Mouse (Mus musculus) forebrain, postnatal 0 days (tissue): ENCODE results near the gene Cntn5. TPM values are rescaled to one million over a fixed set of nuclear protein-coding genes. Genes with fewer than 3 reads are reported as not detected.

Experiments
- ATAC-seq: fragments of 200-750 bp; cut with Nextera tagmentation; 2 replicates; pipeline ENCODE4 v1.8.0; 2017; ENCODE audit warnings: mild to moderate bottlenecking, moderate library complexity
- DNase-seq: peaks from one replicate; pipeline ENCODE4 v3.0.0-alpha.2; 2015
- H3K27ac ChIP-seq: fragments of 300-500 bp; sonication (generic); 2 replicates; pipeline ENCODE4 v1.5.1; 2014; ENCODE audit warnings: low read depth, mild to moderate bottlenecking, antibody characterized with exemption, low read length, moderate library complexity, mixed read lengths
- H3K27me3 ChIP-seq: fragments of 300-500 bp; sonication (generic); 2 replicates; pipeline ENCODE4 v1.6.1; 2014; ENCODE audit warnings: mild to moderate bottlenecking, low read length, mixed read lengths; ENCODE audit not compliant: insufficient read depth
- H3K36me3 ChIP-seq: fragments of 300-500 bp; sonication (generic); 2 replicates; pipeline ENCODE4 v1.6.1; 2014; ENCODE audit warnings: mild to moderate bottlenecking, moderate library complexity; ENCODE audit not compliant: insufficient read depth
- H3K4me1 ChIP-seq: fragments of 300-500 bp; sonication (generic); 2 replicates; pipeline ENCODE4 v1.6.1; 2014; ENCODE audit warnings: antibody characterized with exemption; ENCODE audit not compliant: insufficient read depth
- H3K4me2 ChIP-seq: fragments of 300-500 bp; sonication (generic); 2 replicates; pipeline ENCODE4 v1.6.1; 2014; ENCODE audit warnings: low read depth, mild to moderate bottlenecking, moderate library complexity
- H3K4me3 ChIP-seq: fragments of 300-500 bp; sonication (generic); 2 replicates; pipeline ENCODE4 v1.5.1; 2014; ENCODE audit warnings: low read depth, low read length, mixed read lengths
- H3K9ac ChIP-seq: fragments of 300-500 bp; sonication (generic); 2 replicates; pipeline ENCODE4 v1.6.1; 2014; ENCODE audit warnings: mild to moderate bottlenecking
- H3K9me3 ChIP-seq: fragments of 300-500 bp; sonication (generic); 2 replicates; pipeline ENCODE4 v1.6.1; 2016; ENCODE audit warnings: low read length
- CTCF ChIP-seq: sonication (generic); IDR thresholded peaks from 2 replicates; pipeline ENCODE4 v1.5.1; 2016; ENCODE audit warnings: antibody characterized with exemption, control low read depth, low read depth
- WGBS: fragments of 180-500 bp; shearing (Covaris S2); extraction: QIAGEN DNeasy Blood & Tissue Kit; methylation state at CpG from one replicate; pipeline ENCODE4 v1.1.7; 2014; 5-methylcytosine and 5-hydroxymethylcytosine counted together
- polyA plus RNA-seq: library from polyadenylated mRNA; unstranded; fragments of >200 nt; fragmentation: Nextera tagmentation; extraction: Ambion mirVana; gene quantifications from 2 replicates; pipeline ENCODE4 v1.2.1, GENCODE M21; 2015
- total RNA-seq: library from RNA; depleted of rRNA; stranded (reverse); fragments of >200 nt; gene quantifications from 2 replicates; pipeline ENCODE4 v1.2.3, GENCODE M21; 2014

Gene Cntn5
- total and polyA plus RNA-seq, 2 experiments from 2014 or later = 15.5 to 25.9 TPM

GRCm38 (mm10) chr9:10816711-10817110 is 87.9 kb downstream of the Cntn5 start:
- peak; percentile 51 for DNase-seq
- Histone ChIP-seq H3K4me3 (no peak overlapping the region), H3K9me3 (no peaks in the 10 kb centered on the region), H3K9ac (no peak overlapping the region), H3K27ac (no peak overlapping the region), H3K4me1 (no peaks in the 10 kb centered on the region), H3K4me2 (no peak overlapping the region), H3K27me3 (no peaks in the 10 kb centered on the region), H3K36me3 (no peaks in the 10 kb centered on the region)
- ATAC-seq = no peak
- WGBS = 71% methylated on average over 1 of the region's 1 CpGs
- no peak for TF ChIP-seq CTCF

- Histone ChIP-seq H3K4me3 (no peak overlapping the region), H3K9me3 (no peaks in the 10 kb centered on the region), H3K4me1 (no peaks in the 10 kb centered on the region), H3K4me2 (no peak overlapping the region), H3K36me3 (no peaks in the 10 kb centered on the region), H3K9ac (no peak overlapping the region), H3K27me3 (no peaks in the 10 kb centered on the region), H3K27ac (no peak overlapping the region)
- ATAC-seq (peak; percentile 16; the same call in 1 of the 2 replicates), DNase-seq (no peak)
- TF ChIP-seq CTCF = no peak
- 69% methylated on average over 1 of the region's 1 CpGs for WGBS
Measured at GRCm38 (mm10) chr9:10797158-10797557, 107.4 kb downstream of the Cntn5 start.

- no peak for DNase-seq
- H3K36me3 ChIP-seq = no peaks in the 10 kb centered on the region
- ATAC-seq = no peak
- H3K27ac ChIP-seq = no peak overlapping the region
- H3K4me1 ChIP-seq = no peaks in the 10 kb centered on the region
- H3K9ac ChIP-seq = no peak overlapping the region
- WGBS = 71% methylated on average over 2 of the region's 2 CpGs
- no peak for TF ChIP-seq CTCF
- no peaks in the 10 kb centered on the region for H3K27me3 ChIP-seq
- no peak overlapping the region for H3K4me3 ChIP-seq
- no peaks in the 10 kb centered on the region for H3K9me3 ChIP-seq
- no peak overlapping the region for H3K4me2 ChIP-seq
Measured at GRCm38 (mm10) chr9:10795102-10795501, 109.5 kb downstream of the Cntn5 start.

- DNase-seq = no peak
- ATAC-seq = no peak
Measured at GRCm38 (mm10) chr9:10731878-10732277, 172.7 kb downstream of the Cntn5 start.

GRCm38 (mm10) chr9:10724191-10724590 is 180.4 kb downstream of the Cntn5 start:
- no peak overlapping the region for H3K9ac ChIP-seq
- 52% methylated on average over 2 of the region's 2 CpGs for WGBS
- no peaks in the 10 kb centered on the region for H3K27me3 ChIP-seq
- no peak for TF ChIP-seq CTCF
- H3K27ac ChIP-seq = no peak overlapping the region
- peak; percentile 57 for DNase-seq
- no peak overlapping the region for H3K4me2 ChIP-seq
- no peak; the same call in 1 of the 2 replicates for ATAC-seq
- H3K36me3 ChIP-seq = no peaks in the 10 kb centered on the region
- no peak overlapping the region for H3K4me3 ChIP-seq
- no peaks in the 10 kb centered on the region for H3K4me1 ChIP-seq
- H3K9me3 ChIP-seq = no peaks in the 10 kb centered on the region

More at GRCm38 (mm10) chr9:10731878-10732277, 172.7 kb downstream of the Cntn5 start:
- Histone ChIP-seq H3K27me3 (no peaks in the 10 kb centered on the region), H3K27ac (no peak overlapping the region), H3K9ac (no peak overlapping the region), H3K4me2 (no peak overlapping the region), H3K9me3 (no peaks in the 10 kb centered on the region), H3K4me3 (no peak overlapping the region), H3K36me3 (no peaks in the 10 kb centered on the region), H3K4me1 (no peaks in the 10 kb centered on the region)
- 97% methylated on average over 2 of the region's 2 CpGs for WGBS
- TF ChIP-seq CTCF = no peak

- Histone ChIP-seq H3K9ac (no peak overlapping the region), H3K4me2 (no peak overlapping the region), H3K27ac (no peak overlapping the region), H3K4me1 (no peaks in the 10 kb centered on the region), H3K9me3 (no peaks in the 10 kb centered on the region), H3K4me3 (no peak overlapping the region), H3K36me3 (no peaks in the 10 kb centered on the region), H3K27me3 (no peaks in the 10 kb centered on the region)
- no peak for TF ChIP-seq CTCF
- DNase-seq (no peak), ATAC-seq (no peak)
- WGBS = 93% methylated on average over 4 of the region's 4 CpGs
Measured at GRCm38 (mm10) chr9:10722121-10722520, 182.5 kb downstream of the Cntn5 start.

- no peaks in the 10 kb centered on the region for H3K36me3 ChIP-seq
- H3K27me3 ChIP-seq = no peaks in the 10 kb centered on the region
- H3K9me3 ChIP-seq = no peaks in the 10 kb centered on the region
- TF ChIP-seq CTCF = no peak
- no peaks in the 10 kb centered on the region for H3K4me1 ChIP-seq
- no peak for ATAC-seq
- H3K4me2 ChIP-seq = no peak overlapping the region
- no peak overlapping the region for H3K27ac ChIP-seq
- 74% methylated on average over 3 of the region's 3 CpGs for WGBS
- H3K4me3 ChIP-seq = no peak overlapping the region
- no peak overlapping the region for H3K9ac ChIP-seq
- DNase-seq = no peak
Measured at GRCm38 (mm10) chr9:10718986-10719385, 185.6 kb downstream of the Cntn5 start.
